Mouse (Mus musculus) MEL (cell line): ENCODE data around the gene Cd72. TPM values are rescaled to one million over a fixed set of nuclear protein-coding genes. Genes with fewer than 3 reads are reported as not detected.

Source experiments
- DNase-seq: peaks from one replicate; pipeline ENCODE4 v3.0.0; 2011; ENCODE audit warnings: low read depth, low spot score
- H3K27ac ChIP-seq: 2 replicates; pipeline ENCODE4 v1.5.1; 2012; ENCODE audit warnings: low read depth, mild to moderate bottlenecking, control low read depth, low read length, moderate library complexity; ENCODE audit not compliant: control insufficient read depth
- H3K27me3 ChIP-seq, 2 experiments: fragments of 150-350 bp in 1 of 2; sonication (generic) in 1 of 2; 2 replicates each; pipeline ENCODE4 v1.6.1; 2012; ENCODE audit warnings: low read length in 2 of 2, mild to moderate bottlenecking in 2 of 2, improper control_type of control experiment in 1 of 2, moderate library complexity in 1 of 2; ENCODE audit not compliant: insufficient read depth in 2 of 2, control insufficient read depth in 1 of 2
- H3K36me3 ChIP-seq, 2 experiments: 2 replicates each; pipeline ENCODE4 v1.6.1; 2012 to 2014; ENCODE audit warnings: low read length in 2 of 2, improper control_type of control experiment in 1 of 2, inconsistent platforms in 1 of 2, mild to moderate bottlenecking in 1 of 2; ENCODE audit not compliant: insufficient read depth in 2 of 2, control insufficient read depth in 1 of 2
- H3K4me1 ChIP-seq, 2 experiments: fragments of 150-350 bp in 1 of 2; sonication (generic) in 1 of 2; 2 replicates each; pipeline ENCODE4 v1.6.1; 2012; ENCODE audit warnings: low read length in 2 of 2, improper control_type of control experiment in 1 of 2, mild to moderate bottlenecking in 1 of 2; ENCODE audit not compliant: insufficient read depth in 2 of 2, control insufficient read depth in 1 of 2
- H3K4me3 ChIP-seq, 2 experiments: fragments of 150-350 bp in 1 of 2; sonication (generic) in 1 of 2; 2 replicates each; pipeline ENCODE4 v1.5.1; 2012; ENCODE audit warnings: low read depth in 2 of 2, low read length in 2 of 2, mild to moderate bottlenecking in 2 of 2, moderate library complexity in 2 of 2, control low read depth in 1 of 2, improper control_type of control experiment in 1 of 2; ENCODE audit not compliant: control insufficient read depth in 1 of 2, insufficient read depth in 1 of 2
- H3K79me2 ChIP-seq: 2 replicates; pipeline ENCODE4 v1.6.1; 2012; ENCODE audit warnings: mild to moderate bottlenecking, low read length, moderate library complexity; ENCODE audit not compliant: control insufficient read depth, poor library complexity, insufficient read depth
- H3K9ac ChIP-seq: 2 replicates; pipeline ENCODE4 v1.6.1; 2012; ENCODE audit warnings: low read depth, mild to moderate bottlenecking, control low read depth, low read length, moderate library complexity; ENCODE audit not compliant: control insufficient read depth, poor library complexity, severe bottlenecking
- H3K9me3 ChIP-seq: fragments of 150-350 bp; sonication (generic); replicated peaks from 2 replicates; pipeline ENCODE4 v1.6.1; 2012; ENCODE audit warnings: mild to moderate bottlenecking, low read length, improper control_type of control experiment, moderate library complexity; ENCODE audit not compliant: insufficient read depth
- BHLHE40 ChIP-seq: IDR thresholded peaks from 2 replicates; pipeline ENCODE4 v1.6.1; 2012; ENCODE audit warnings: low read depth, mild to moderate bottlenecking, inconsistent platforms, low read length, improper control_type of control experiment, borderline replicate concordance
- CHD2 ChIP-seq: IDR thresholded peaks from 2 replicates; pipeline ENCODE4 v1.6.1; 2011; ENCODE audit warnings: low read length, improper control_type of control experiment
- CTCF ChIP-seq, 3 experiments: IDR thresholded peaks in 2 of 3; conservative IDR thresholded peaks in 1 of 3; 2 replicates each; pipeline ENCODE4 v1.5.1; 2011 to 2012; ENCODE audit warnings: low read length in 3 of 3, low read depth in 2 of 3, mild to moderate bottlenecking in 2 of 3, improper control_type of control experiment in 1 of 3, inconsistent platforms in 1 of 3, mixed read lengths in 1 of 3, moderate library complexity in 1 of 3; ENCODE audit not compliant: control insufficient read depth in 1 of 3, insufficient read depth in 1 of 3, poor library complexity in 1 of 3, severe bottlenecking in 1 of 3
- E2F4 ChIP-seq: IDR thresholded peaks from 2 replicates; pipeline ENCODE4 v1.6.1; 2011; ENCODE audit warnings: low read depth, low read length, improper control_type of control experiment, borderline replicate concordance
- ELF1 ChIP-seq: IDR thresholded peaks from 2 replicates; pipeline ENCODE4 v1.6.1; 2014; ENCODE audit warnings: low read depth, mild to moderate bottlenecking, inconsistent platforms, low read length, improper control_type of control experiment, moderate library complexity
- EP300 ChIP-seq, 2 experiments: IDR thresholded peaks; 2 replicates each; pipeline ENCODE4 v1.6.1; 2011; ENCODE audit warnings: improper control_type of control experiment in 2 of 2, low read length in 2 of 2, low read depth in 1 of 2, mild to moderate bottlenecking in 1 of 2
- ETS1 ChIP-seq: IDR thresholded peaks from 2 replicates; pipeline ENCODE4 v1.6.1; 2012; ENCODE audit warnings: low read depth, mild to moderate bottlenecking, inconsistent platforms, low read length, improper control_type of control experiment, moderate library complexity
- GABPA ChIP-seq: IDR thresholded peaks from 2 replicates; pipeline ENCODE4 v1.6.1; 2012; ENCODE audit warnings: low read depth, mild to moderate bottlenecking, inconsistent platforms, low read length, improper control_type of control experiment, moderate library complexity
- KAT2A ChIP-seq: conservative IDR thresholded peaks from 2 replicates; pipeline ENCODE4 v1.6.1; 2012; ENCODE audit warnings: low read depth, low read length, improper control_type of control experiment, inconsistent platforms
- MAFK ChIP-seq: IDR thresholded peaks from 2 replicates; pipeline ENCODE4 v1.6.1; 2011; ENCODE audit warnings: low read depth, mild to moderate bottlenecking, low read length, improper control_type of control experiment, borderline replicate concordance
- MAX ChIP-seq: IDR thresholded peaks from 2 replicates; pipeline ENCODE4 v1.6.1; 2011; ENCODE audit warnings: low read length, improper control_type of control experiment
- MAZ ChIP-seq: IDR thresholded peaks from 2 replicates; pipeline ENCODE4 v1.6.1; 2012; ENCODE audit warnings: low read depth, mild to moderate bottlenecking, inconsistent platforms, low read length, improper control_type of control experiment
- MEF2A ChIP-seq: IDR thresholded peaks from 2 replicates; pipeline ENCODE4 v1.6.1; 2014; ENCODE audit warnings: low read depth, mild to moderate bottlenecking, inconsistent platforms, low read length, improper control_type of control experiment; ENCODE audit not compliant: poor library complexity, insufficient replicate concordance, severe bottlenecking; ENCODE audit errors: extremely low read depth
- MXI1 ChIP-seq: IDR thresholded peaks from 2 replicates; pipeline ENCODE4 v1.6.1; 2011; ENCODE audit warnings: mild to moderate bottlenecking, low read depth, low read length, improper control_type of control experiment
- MYB ChIP-seq: IDR thresholded peaks from 2 replicates; pipeline ENCODE4 v1.6.1; 2011; ENCODE audit warnings: mild to moderate bottlenecking, low read depth, low read length, improper control_type of control experiment
- POLR2A ChIP-seq, 2 experiments: IDR thresholded peaks; 2 replicates each; pipeline ENCODE4 v1.6.1; 2011 to 2012; ENCODE audit warnings: low read length in 2 of 2, mild to moderate bottlenecking in 2 of 2, control low read depth in 1 of 2, improper control_type of control experiment in 1 of 2, low read depth in 1 of 2, moderate library complexity in 1 of 2; ENCODE audit not compliant: control insufficient read depth in 1 of 2, insufficient read depth in 1 of 2, poor library complexity in 1 of 2
- SIN3A ChIP-seq: IDR thresholded peaks from 2 replicates; pipeline ENCODE4 v1.6.1; 2012; ENCODE audit warnings: low read length, improper control_type of control experiment, inconsistent platforms
- SMC3 ChIP-seq: IDR thresholded peaks from 2 replicates; pipeline ENCODE4 v1.6.1; 2011; ENCODE audit warnings: low read depth, low read length, improper control_type of control experiment
- TAL1 ChIP-seq: IDR thresholded peaks from 2 replicates; pipeline ENCODE4 v1.6.1; 2012; ENCODE audit warnings: mild to moderate bottlenecking, inconsistent platforms, low read length, moderate library complexity, mixed read lengths
- TBP ChIP-seq: IDR thresholded peaks from 2 replicates; pipeline ENCODE4 v1.8.0; 2011; ENCODE audit warnings: low read depth, low read length, improper control_type of control experiment
- TCF12 ChIP-seq: IDR thresholded peaks from 2 replicates; pipeline ENCODE4 v1.6.1; 2014; ENCODE audit warnings: low read depth, mild to moderate bottlenecking, inconsistent platforms, low read length, improper control_type of control experiment, moderate library complexity
- UBTF ChIP-seq: IDR thresholded peaks from 2 replicates; pipeline ENCODE4 v1.6.1; 2012; ENCODE audit warnings: low read depth, mild to moderate bottlenecking, inconsistent platforms, low read length, improper control_type of control experiment, moderate library complexity, borderline replicate concordance; ENCODE audit not compliant: insufficient read depth
- USF1 ChIP-seq: IDR thresholded peaks from 2 replicates; pipeline ENCODE4 v1.6.1; 2014; ENCODE audit warnings: low read depth, mild to moderate bottlenecking, inconsistent platforms, low read length, improper control_type of control experiment, moderate library complexity
- USF2 ChIP-seq, 2 experiments: IDR thresholded peaks; 2 replicates each; pipeline ENCODE4 v1.6.1; 2011 to 2012; ENCODE audit warnings: improper control_type of control experiment in 2 of 2, low read length in 2 of 2, borderline replicate concordance in 1 of 2, inconsistent platforms in 1 of 2, low read depth in 1 of 2, mild to moderate bottlenecking in 1 of 2; ENCODE audit not compliant: insufficient read depth in 1 of 2
- ZC3H11A ChIP-seq: IDR thresholded peaks from 2 replicates; pipeline ENCODE4 v1.6.1; 2012; ENCODE audit warnings: low read depth, mild to moderate bottlenecking, inconsistent platforms, low read length, improper control_type of control experiment
- ZNF384 ChIP-seq: IDR thresholded peaks from 2 replicates; pipeline ENCODE4 v1.6.1; 2012; ENCODE audit warnings: low read depth, mild to moderate bottlenecking, inconsistent platforms, low read length, improper control_type of control experiment
- polyA plus RNA-seq, 2 experiments: library from polyadenylated mRNA; stranded (reverse) in 1 of 2; unstranded in 1 of 2; fragments of >175 nt in 1 of 2; fragments of >200 nt in 1 of 2; gene quantifications; 2 replicates each; pipeline versions ENCODE4 v1.2.1 to v1.2.4; 2012; ENCODE audit warnings: low replicate concordance in 2 of 2, low read depth in 1 of 2; ENCODE audit not compliant: insufficient read length in 2 of 2, insufficient read depth in 1 of 2, missing spikeins in 1 of 2
- total RNA-seq: library from RNA; depleted of rRNA; stranded (reverse); fragments of 300-350 nt; gene quantifications from 2 replicates; pipeline ENCODE4 v1.2.3, GENCODE M21; 2012

The Cd72 gene
- total and polyA plus RNA-seq, 3 experiments, result 1.3 to 2.4 TPM; not detected in 1

GRCm38 (mm10) chr4:43478906-43479832 is 24.7 kb upstream of the Cd72 start (continued):
- TF ChIP-seq E2F4 (no peak), KAT2A (no peak), MYB (no peak), ZNF384 (no peak), CTCF (IDR thresholded peaks at IDR 0.05 in 2 of 3, conservative IDR thresholded peaks at IDR 0.05 in 1 of 3; ENCODE audit: control insufficient read depth in 1 of 3, insufficient read depth in 1 of 3, low read depth in 2 of 3, low read length in 3 of 3, poor library complexity in 1 of 3, severe bottlenecking in 1 of 3) (peak; percentile 63 to 86 (median 76)), TAL1 (no peak), TCF12 (no peak), MAFK (no peak), POLR2A (IDR thresholded peaks at IDR 0.05; ENCODE audit: control insufficient read depth in 1 of 2, insufficient read depth in 1 of 2, low read depth in 1 of 2, low read length in 2 of 2, poor library complexity in 1 of 2) (peak in 1 of 2 experiments; percentile 76; a peak in 2 of 4 replicates), BHLHE40 (no peak), MEF2A (no peak), MXI1 (no peak), ZC3H11A (peak; percentile 64), CHD2 (no peak), TBP (peak; percentile 91), SIN3A (no peak), USF2 (IDR thresholded peaks at IDR 0.05; ENCODE audit: borderline replicate concordance in 1 of 2, insufficient read depth in 1 of 2, low read depth in 1 of 2, low read length in 2 of 2) (no peak), GABPA (no peak), ELF1 (no peak; the same call in 1 of the 2 replicates), ETS1 (no peak; the same call in 1 of the 2 replicates), USF1 (no peak)

- Histone ChIP-seq H3K27me3 (no peaks in the 10 kb centered on the region), H3K9me3 (no peaks in the 10 kb centered on the region), H3K9ac (peak overlapping the region; percentile 45), H3K4me3 (peak overlapping the region; percentile 62 to 82), H3K79me2 (no peaks in the 10 kb centered on the region), H3K36me3 (peaks cover 0 to 11% of the 10 kb centered on the region in 2 experiments; a peak in 2 of 4 replicates), H3K27ac (peak overlapping the region; percentile 82), H3K4me1 (peaks cover 0 to 17% of the 10 kb centered on the region in 2 experiments; a peak in 2 of 4 replicates)
- no peak for DNase-seq
- TF ChIP-seq MAZ, result 0 out of 2 replicates have a peak, but pooled peaks have one; percentile 24
- no peak for TF ChIP-seq MAX
- peak in 1 of 2 experiments; percentile 49; a peak in 1 of 4 replicates for TF ChIP-seq POLR2A (IDR thresholded peaks at IDR 0.05; ENCODE audit: control insufficient read depth in 1 of 2, insufficient read depth in 1 of 2, low read depth in 1 of 2, low read length in 2 of 2, poor library complexity in 1 of 2)
- TF ChIP-seq SMC3, result no peak
- peak; percentile 61 for TF ChIP-seq MXI1
- TF ChIP-seq EP300 (IDR thresholded peaks at IDR 0.05; ENCODE audit: low read depth in 1 of 2, low read length in 2 of 2), result peak in 1 of 2 experiments; percentile 15; a peak in 1 of 4 replicates
- no peak for TF ChIP-seq TCF12
- TF ChIP-seq USF2 (IDR thresholded peaks at IDR 0.05; ENCODE audit: borderline replicate concordance in 1 of 2, insufficient read depth in 1 of 2, low read depth in 1 of 2, low read length in 2 of 2), result no peak
- no peak for TF ChIP-seq UBTF
- TF ChIP-seq, all 39 proteins: peak for 4
Observed at GRCm38 (mm10) chr4:43478534-43478858, 24.1 kb upstream of the Cd72 start.
